Mouse (Mus musculus) hindbrain, embryonic 16.5 days (tissue): ENCODE measurements around the gene Mterf2. TPM values are rescaled to one million over a fixed set of nuclear protein-coding genes. Genes with fewer than 3 reads are reported as not detected.

ENCODE experiments used
- ATAC-seq: fragments of 200-750 bp; cut with Nextera tagmentation; 2 replicates; pipeline ENCODE4 v1.8.0; 2017; ENCODE audit warnings: moderate TSS enrichment, moderate library complexity
- H3K27ac ChIP-seq: fragments of 300-500 bp; sonication (generic); 2 replicates; pipeline ENCODE4 v1.5.1; 2014; ENCODE audit warnings: low read depth, mild to moderate bottlenecking, control low read depth, low read length, moderate library complexity
- H3K27me3 ChIP-seq: fragments of 300-500 bp; sonication (generic); replicated peaks from 2 replicates; pipeline ENCODE4 v1.6.1; 2014; ENCODE audit warnings: low read length; ENCODE audit not compliant: control insufficient read depth, insufficient read depth
- H3K36me3 ChIP-seq: fragments of 300-500 bp; sonication (generic); 2 replicates; pipeline ENCODE4 v1.6.1; 2014; ENCODE audit warnings: mild to moderate bottlenecking, low read length, moderate library complexity, mixed read lengths; ENCODE audit not compliant: control insufficient read depth, insufficient read depth
- H3K4me1 ChIP-seq: fragments of 300-500 bp; sonication (generic); 2 replicates; pipeline ENCODE4 v1.6.1; 2014; ENCODE audit warnings: low read depth, low read length; ENCODE audit not compliant: control insufficient read depth, insufficient read depth
- H3K4me2 ChIP-seq: fragments of 300-500 bp; sonication (generic); 2 replicates; pipeline ENCODE4 v1.6.1; 2014; ENCODE audit warnings: mild to moderate bottlenecking, low read length, control low read depth, moderate library complexity
- H3K4me3 ChIP-seq: fragments of 300-500 bp; sonication (generic); 2 replicates; pipeline ENCODE4 v1.5.1; 2014; ENCODE audit warnings: mild to moderate bottlenecking, low read length, control low read depth, moderate library complexity
- H3K9ac ChIP-seq: fragments of 300-500 bp; sonication (generic); 2 replicates; pipeline ENCODE4 v1.6.1; 2014; ENCODE audit warnings: low read depth, mild to moderate bottlenecking, control low read depth, low read length, moderate library complexity
- H3K9me3 ChIP-seq: fragments of 300-500 bp; sonication (generic); 2 replicates; pipeline ENCODE4 v1.6.1; 2014; ENCODE audit warnings: mild to moderate bottlenecking, low read length, moderate library complexity; ENCODE audit not compliant: control insufficient read depth
- WGBS: fragments of 180-500 bp; shearing (Covaris S2); extraction: QIAGEN DNeasy Blood & Tissue Kit; methylation state at CpG from one replicate; pipeline ENCODE4 v1.1.7; 2014; 5-methylcytosine and 5-hydroxymethylcytosine counted together
- polyA plus RNA-seq: library from polyadenylated mRNA; unstranded; fragments of >200 nt; fragmentation: Nextera tagmentation; extraction: Ambion mirVana; gene quantifications from 2 replicates; pipeline ENCODE4 v1.2.1, GENCODE M21; 2015

Mterf2 gene
- polyA plus RNA-seq, 1 experiment from 2014 or later, result 27.6 TPM

- no peak for ATAC-seq
- Histone ChIP-seq H3K4me3 (no peak overlapping the region), H3K4me1 (no peaks in the 10 kb centered on the region), H3K9me3 (no peaks in the 10 kb centered on the region), H3K9ac (no peak overlapping the region), H3K27ac (no peak overlapping the region), H3K4me2 (no peak overlapping the region), H3K27me3 (no peaks in the 10 kb centered on the region), H3K36me3 (peaks cover 11% of the 10 kb centered on the region; the same call in 1 of the 2 replicates)
- WGBS, result 86% methylated on average over 14 of the region's 14 CpGs
Observed at GRCm38 (mm10) chr10:85146282-85146681, 18.5 kb upstream of the Mterf2 start.

DNA sequence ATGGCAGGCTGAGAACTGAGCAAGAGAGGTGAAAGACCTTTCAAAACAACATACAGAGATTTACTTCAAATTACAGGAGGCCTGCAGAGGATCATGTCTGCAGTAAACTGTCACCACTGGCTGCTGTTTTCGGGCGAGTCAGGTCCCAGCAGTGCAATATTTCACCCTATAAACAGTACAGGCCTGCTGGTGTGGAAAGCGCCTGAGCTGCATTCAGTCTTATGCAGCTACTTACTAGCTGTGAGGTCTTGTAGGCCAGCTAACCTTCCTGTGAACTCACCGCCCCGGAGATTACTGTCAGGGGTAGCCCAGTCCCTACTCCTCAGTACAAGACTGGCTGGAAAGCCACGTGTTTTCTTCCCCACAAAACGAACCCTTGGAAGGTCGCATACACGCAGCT, 13.6 kb upstream of the Mterf2 start:
- Histone ChIP-seq H3K4me2 (no peak overlapping the region), H3K9me3 (no peaks in the 10 kb centered on the region), H3K27ac (no peak overlapping the region), H3K4me3 (no peak overlapping the region), H3K36me3 (peaks cover 9% of the 10 kb centered on the region; the same call in 1 of the 2 replicates), H3K4me1 (no peaks in the 10 kb centered on the region), H3K9ac (no peak overlapping the region), H3K27me3 (no peaks in the 10 kb centered on the region)
- 88% methylated on average over 9 of the region's 9 CpGs for WGBS
- ATAC-seq, result no peak

- WGBS, result 84% methylated on average over 6 of the region's 6 CpGs
- Histone ChIP-seq H3K9me3 (no peaks in the 10 kb centered on the region), H3K36me3 (peaks cover 7% of the 10 kb centered on the region), H3K4me2 (no peak overlapping the region), H3K27ac (no peak overlapping the region), H3K9ac (no peak overlapping the region), H3K4me1 (no peaks in the 10 kb centered on the region), H3K4me3 (no peak overlapping the region), H3K27me3 (no peaks in the 10 kb centered on the region)
- no peak for ATAC-seq
Observed at GRCm38 (mm10) chr10:85136573-85136972, 8.7 kb upstream of the Mterf2 start.

- ATAC-seq, result 0 out of 2 replicates have a peak, but pooled peaks have one; percentile 0
Observed at GRCm38 (mm10) chr10:85128453-85128852, 626 bp upstream of the Mterf2 start.

DNA sequence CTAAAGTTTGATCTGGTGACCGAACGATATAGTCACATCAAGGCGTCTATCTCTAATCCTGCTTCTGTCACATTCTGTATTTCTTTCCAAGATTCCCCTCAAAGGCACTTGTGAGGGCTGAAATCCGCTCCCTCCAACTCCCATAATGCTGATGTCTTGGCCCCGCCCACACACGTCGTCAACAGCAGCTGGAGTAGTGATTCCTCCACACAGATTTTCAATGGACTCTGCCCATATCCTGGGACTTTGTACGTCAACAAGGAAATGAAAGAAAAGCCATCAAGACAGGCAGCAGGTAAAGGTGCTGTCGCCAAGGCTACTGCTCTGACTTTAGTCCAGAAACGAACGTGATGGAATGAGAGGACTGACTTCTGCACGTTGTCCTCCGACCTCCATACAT, 2.6 kb downstream of the Mterf2 start:
- H3K27me3 ChIP-seq, result no peaks in the 10 kb centered on the region
- no peak for ATAC-seq
- H3K36me3 ChIP-seq, result peaks cover 11% of the 10 kb centered on the region
- H3K9ac ChIP-seq, result no peak overlapping the region
- H3K9me3 ChIP-seq, result no peaks in the 10 kb centered on the region
- H3K4me1 ChIP-seq, result peaks cover 12% of the 10 kb centered on the region
- no peak overlapping the region for H3K4me3 ChIP-seq
- WGBS, result 88% methylated on average over 13 of the region's 13 CpGs
- H3K27ac ChIP-seq, result no peak overlapping the region
- no peak overlapping the region for H3K4me2 ChIP-seq

More at GRCm38 (mm10) chr10:85128453-85128852, 626 bp upstream of the Mterf2 start:
- peak overlapping the region; percentile 79 for H3K4me3 ChIP-seq
- no peaks in the 10 kb centered on the region for H3K27me3 ChIP-seq
- no peaks in the 10 kb centered on the region for H3K9me3 ChIP-seq
- H3K27ac ChIP-seq, result peak overlapping the region; percentile 27; the same call in 1 of the 2 replicates
- H3K4me2 ChIP-seq, result peak overlapping the region; percentile 82
- H3K4me1 ChIP-seq, result peaks cover 12% of the 10 kb centered on the region
- H3K9ac ChIP-seq, result no peak overlapping the region; the same call in 1 of the 2 replicates
- peaks cover 5% of the 10 kb centered on the region for H3K36me3 ChIP-seq
- WGBS, result 20% methylated on average over 7 of the region's 7 CpGs

- WGBS, result 94% methylated on average over 4 of the region's 4 CpGs
- Histone ChIP-seq H3K4me3 (no peak overlapping the region), H3K4me2 (no peak overlapping the region), H3K27ac (no peak overlapping the region), H3K27me3 (no peaks in the 10 kb centered on the region), H3K36me3 (peaks cover 3% of the 10 kb centered on the region; the same call in 1 of the 2 replicates), H3K4me1 (no peaks in the 10 kb centered on the region), H3K9me3 (no peaks in the 10 kb centered on the region), H3K9ac (no peak overlapping the region)
- no peak for ATAC-seq
Observed at GRCm38 (mm10) chr10:85114409-85114808, 13.4 kb downstream of the Mterf2 start.

DNA sequence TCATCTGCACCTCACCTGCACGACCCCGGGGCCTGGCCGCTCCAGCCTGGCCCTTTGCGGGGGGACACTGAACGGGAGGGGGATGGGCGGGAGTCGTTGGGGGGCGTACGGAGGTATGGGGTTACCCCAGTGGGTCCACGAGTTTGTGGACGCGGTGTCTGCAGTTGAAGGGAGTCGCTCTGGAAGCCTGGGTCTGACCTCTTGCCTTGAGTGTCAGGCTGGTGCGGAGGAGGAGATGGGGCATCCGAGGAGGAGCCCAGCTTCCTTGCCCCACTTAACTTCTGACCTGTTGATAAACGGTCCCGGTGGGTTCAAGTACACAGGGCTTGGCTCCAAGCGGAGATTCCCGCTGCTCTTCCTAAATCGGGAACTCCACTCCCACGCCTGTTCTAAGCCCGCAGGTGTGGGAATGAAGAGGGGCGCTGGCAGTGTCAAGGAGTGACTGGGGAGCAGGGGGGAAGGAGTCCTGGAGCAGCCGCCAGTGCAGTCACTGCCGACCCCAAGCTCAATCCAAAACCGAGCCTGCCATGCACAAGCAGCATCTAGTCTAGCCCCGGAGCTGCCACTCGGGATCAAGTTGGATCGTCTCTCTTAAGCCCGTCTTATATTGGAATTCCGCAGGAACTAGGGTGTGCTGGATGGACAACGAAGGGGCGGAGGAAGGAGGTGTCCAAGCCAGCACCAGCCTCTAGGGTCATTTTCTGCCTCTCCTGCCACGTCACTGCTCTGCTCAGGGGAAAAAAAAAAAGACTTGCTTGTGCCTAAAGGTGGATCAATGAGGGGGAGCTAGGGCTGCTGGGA, 24.5 kb downstream of the Mterf2 start:
- Histone ChIP-seq H3K27me3 (no peaks in the 10 kb centered on the region), H3K4me2 (peak overlapping the region; percentile 95), H3K4me1 (peaks cover 18% of the 10 kb centered on the region), H3K4me3 (peak overlapping the region; percentile 90), H3K9ac (peak overlapping the region; percentile 92), H3K9me3 (no peaks in the 10 kb centered on the region), H3K36me3 (no peaks in the 10 kb centered on the region), H3K27ac (peak overlapping the region; percentile 87)
- 1% methylated on average over 34 of the region's 34 CpGs for WGBS
- ATAC-seq, result peak; percentile 51

DNA sequence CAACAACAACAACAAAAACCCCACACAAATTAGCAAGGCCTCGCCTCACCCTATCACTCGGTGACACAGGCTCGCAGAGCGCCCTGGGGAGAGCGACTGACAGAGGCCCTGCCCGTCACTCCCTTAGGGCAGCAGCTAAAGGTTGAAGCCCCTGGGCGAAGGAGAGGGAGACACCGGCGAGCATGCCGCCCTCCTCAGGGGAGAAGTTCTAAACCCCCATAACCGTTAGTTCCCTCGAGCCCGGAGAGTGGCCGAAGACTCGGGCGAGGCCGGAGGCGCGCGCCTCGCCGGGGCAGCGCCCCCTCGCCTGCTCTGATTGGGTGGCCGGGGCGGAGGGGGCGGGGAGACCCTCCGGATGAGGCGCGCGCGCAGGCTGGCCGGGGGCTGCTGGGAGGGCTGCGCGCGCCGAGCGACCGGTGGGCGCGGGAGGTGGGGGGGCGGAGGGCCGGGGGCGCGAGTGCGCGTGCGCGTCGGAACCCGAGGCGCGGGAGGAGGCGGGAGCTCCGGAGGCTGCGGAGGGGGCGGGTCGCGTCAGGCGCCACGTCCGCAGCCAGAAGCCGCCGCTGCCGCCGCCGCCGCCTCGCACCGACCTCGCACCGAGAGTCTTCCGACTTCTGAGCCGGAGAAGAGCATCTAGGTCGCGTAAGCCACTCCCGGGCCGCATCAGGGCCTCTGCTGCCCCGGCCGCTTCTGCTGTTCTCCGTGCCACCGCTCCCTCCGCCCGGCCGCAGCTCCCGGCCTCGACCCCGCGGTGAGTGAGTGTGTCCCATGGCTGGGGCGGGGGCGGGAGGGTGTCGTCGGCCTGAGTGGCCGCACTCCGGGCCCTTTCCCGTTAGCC, 25.4 kb downstream of the Mterf2 start, which contains the start of the genes Fhl4 and Tmem263:
Gene Fhl4 (minus strand): TSS at position 249 of the 838 bp plus-strand sequence.
Gene Tmem263 (plus strand): TSS at position 381 of the 838 bp plus-strand sequence.
- H3K27ac ChIP-seq, result peak within 1 kb of the TSS; percentile 88
- no peaks in the 10 kb centered on the region for H3K27me3 ChIP-seq
- no peaks in the 10 kb centered on the region for H3K36me3 ChIP-seq
- WGBS, result 1% methylated on average over 39 of the region's 96 CpGs
- H3K9me3 ChIP-seq, result no peaks in the 10 kb centered on the region
- peak within 1 kb of the TSS; percentile 90 for H3K4me3 ChIP-seq
- H3K4me2 ChIP-seq, result peak within 1 kb of the TSS; percentile 95
- peaks cover 18% of the 10 kb centered on the region for H3K4me1 ChIP-seq
- peak within 1 kb of the TSS; percentile 92 for H3K9ac ChIP-seq
- ATAC-seq, result peak; percentile 96

DNA sequence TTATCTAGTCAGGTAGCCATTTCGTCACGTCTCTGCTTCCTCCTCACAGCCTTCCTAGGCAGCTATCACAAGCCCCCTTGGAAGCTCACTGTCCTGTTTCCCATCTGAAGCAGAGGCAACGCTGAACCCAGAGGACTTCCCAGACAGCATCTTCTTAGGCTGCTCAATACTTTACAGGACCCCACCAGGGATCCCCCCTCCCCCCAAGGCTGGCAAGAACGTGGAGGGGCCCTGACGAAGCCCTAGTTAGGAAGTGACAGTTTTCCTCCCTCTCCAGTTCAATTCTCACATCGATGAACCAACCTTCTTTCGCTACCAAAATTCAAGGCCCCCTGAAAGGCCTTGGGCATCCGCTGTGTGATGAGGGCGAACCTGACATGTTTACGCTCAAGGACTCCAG, 26.0 kb downstream of the Mterf2 start:
- H3K36me3 ChIP-seq, result no peaks in the 10 kb centered on the region
- peak overlapping the region; percentile 88 for H3K27ac ChIP-seq
- H3K4me2 ChIP-seq, result peak overlapping the region; percentile 70
- peak overlapping the region; percentile 92 for H3K9ac ChIP-seq
- no peaks in the 10 kb centered on the region for H3K27me3 ChIP-seq
- peaks cover 18% of the 10 kb centered on the region for H3K4me1 ChIP-seq
- H3K4me3 ChIP-seq, result peak overlapping the region; percentile 90
- H3K9me3 ChIP-seq, result no peaks in the 10 kb centered on the region
- 0% methylated on average over 10 of the region's 10 CpGs for WGBS
- peak; percentile 60 for ATAC-seq
